Mouse (Mus musculus): ENCODE measurements at regions not wholly inside any gene's neighbourhood (a gene's known extent, or its start where the extent isn't known, plus 50 kb on each side); places are given as distances from the start of the nearest gene placed in this dataset.

DNA sequence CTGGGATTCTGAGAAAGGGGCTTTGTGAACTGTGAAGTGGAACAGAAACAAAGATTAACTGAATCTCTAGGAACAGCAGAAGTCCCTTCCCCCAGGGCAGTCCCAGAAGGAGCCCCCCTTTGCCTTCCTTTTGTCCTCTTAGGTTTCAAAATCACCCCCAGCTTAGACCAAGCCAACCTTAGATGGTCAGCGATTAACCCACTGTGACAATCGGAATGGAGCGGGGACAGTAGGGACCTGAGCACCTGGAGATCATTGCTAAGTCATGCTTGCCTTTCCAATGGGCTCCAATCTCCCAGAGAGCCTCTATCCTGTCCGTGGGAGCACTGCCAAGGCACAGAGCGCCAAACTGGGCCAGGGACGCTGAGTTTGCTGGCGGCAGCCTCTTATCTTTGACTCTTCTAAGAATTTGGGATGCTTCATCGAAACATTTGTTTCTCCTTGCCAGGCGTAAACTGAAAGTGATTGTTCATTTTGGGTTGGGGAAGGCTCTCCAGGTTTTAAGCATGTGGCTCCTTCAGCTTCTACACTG lies 165.3 kb upstream of the Ankrd55 start:
- no peak for DNase-seq (ENCODE audit: low spot score in 2 of 2)

DNA sequence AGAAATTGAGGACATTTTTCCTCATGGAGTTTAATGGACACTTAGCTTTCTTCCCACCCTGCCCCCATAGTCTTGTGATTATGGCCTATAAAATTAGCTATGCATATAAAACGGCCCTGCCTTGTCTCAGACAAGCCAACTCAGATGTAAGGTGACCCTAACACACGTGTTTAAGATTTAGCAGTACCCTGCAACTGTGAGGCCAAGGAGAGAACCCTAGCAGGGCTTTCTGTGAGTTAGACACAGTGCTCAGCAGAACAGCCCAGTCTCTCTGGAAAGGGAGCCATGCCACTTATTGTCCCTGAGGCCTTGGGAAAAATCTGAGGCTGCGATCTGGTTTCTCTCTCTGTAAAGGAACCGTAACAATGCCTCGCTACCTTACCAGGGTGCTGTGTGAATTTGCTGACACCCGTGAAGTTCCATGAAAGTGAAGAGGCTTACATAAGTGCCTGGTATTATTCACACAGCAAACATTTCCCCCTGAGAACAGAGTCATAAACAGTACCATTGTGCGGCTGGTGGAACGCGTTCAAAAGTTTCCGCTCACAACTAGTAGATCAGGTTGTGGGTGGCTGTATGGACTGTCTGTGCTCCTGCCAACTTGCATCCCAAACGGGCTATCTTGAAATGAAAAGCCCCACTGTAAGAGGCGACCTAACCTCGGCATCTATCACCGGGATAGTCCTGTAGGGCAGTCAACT lies 162.3 kb upstream of the Ankrd55 start:
- no peak for DNase-seq (ENCODE audit: low spot score in 2 of 2)

DNA sequence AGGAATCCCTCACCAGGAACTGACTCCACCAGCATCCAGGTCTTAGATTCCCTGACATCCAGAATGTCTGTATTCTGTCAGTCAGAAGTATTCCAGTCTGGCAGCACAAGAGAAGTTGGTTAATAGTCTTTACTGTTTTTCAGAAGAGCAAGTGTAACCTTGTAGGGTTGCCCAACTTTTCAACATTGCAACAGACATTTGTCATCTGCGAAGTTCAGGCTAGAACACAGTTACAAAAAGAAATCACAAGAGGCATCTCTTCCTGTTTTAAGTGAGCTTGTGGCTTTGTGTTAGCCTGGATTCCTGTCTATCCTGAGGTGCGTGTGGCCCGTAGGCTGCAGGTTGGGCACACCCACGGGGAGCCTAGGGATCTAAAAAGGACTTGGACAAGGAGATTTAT lies 158.0 kb upstream of the Ankrd55 start:
- no peak for DNase-seq (ENCODE audit: low spot score in 2 of 2)

DNA sequence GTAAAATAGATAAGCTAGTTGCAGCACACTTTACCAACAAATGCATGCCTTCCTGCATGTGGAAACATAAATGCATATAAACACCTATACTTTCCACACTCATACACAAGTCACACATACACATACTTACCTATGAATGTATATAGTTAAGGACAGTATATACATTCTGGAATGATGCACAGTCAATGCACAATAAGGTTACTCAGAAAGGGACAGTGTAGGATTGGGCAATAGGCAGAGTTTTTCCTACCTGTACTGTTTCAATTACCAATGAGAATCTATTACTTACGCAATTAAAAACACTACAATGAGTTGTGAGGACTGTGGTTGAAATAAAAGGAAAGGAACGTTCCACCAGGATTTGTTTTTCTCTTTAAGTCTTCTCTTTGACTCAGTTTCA lies 157.5 kb upstream of the Ankrd55 start:
- DNase-seq (ENCODE audit: low spot score in 2 of 2), result no peak

DNA sequence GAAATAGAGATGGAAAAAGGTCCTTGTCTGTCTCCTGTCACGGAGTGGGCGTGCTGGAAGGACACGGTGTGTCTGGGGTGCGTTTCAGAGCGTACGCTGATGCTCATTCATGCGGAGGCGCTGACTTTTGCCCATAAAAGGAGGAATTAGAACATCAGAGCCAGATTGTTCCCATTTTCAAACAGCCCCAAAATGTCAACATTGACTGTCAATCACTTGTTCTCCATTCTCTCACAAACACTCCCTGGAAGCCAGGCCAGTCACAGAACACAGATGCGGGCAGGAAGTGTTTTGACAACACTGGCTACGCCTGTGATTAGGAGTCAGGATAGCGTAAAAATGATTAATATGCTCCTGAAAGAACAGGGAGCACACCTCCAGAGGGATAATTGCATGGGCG lies 157.1 kb upstream of the Ankrd55 start:
- DNase-seq (ENCODE audit: low spot score in 2 of 2), result no peak

DNA sequence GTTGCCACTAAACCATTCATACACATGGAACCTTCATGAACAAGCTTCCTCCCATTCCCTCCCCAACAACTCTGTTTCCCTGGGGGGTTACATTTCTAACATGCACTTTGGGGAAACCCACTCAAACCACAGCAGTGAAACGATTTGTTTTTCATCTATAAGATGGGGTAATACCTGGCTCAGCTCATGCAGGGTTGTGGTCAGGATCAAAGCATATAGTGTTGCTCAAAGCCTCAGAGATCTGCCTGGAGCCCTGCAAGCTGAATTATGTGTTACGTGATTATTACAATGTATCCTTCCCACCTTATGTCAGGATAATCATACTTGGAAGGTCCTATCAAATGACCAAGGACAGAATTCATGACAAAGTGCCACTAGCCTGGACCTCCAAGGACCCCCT lies 154.5 kb upstream of the Ankrd55 start:
- DNase-seq (ENCODE audit: low spot score in 2 of 2), result no peak

DNA sequence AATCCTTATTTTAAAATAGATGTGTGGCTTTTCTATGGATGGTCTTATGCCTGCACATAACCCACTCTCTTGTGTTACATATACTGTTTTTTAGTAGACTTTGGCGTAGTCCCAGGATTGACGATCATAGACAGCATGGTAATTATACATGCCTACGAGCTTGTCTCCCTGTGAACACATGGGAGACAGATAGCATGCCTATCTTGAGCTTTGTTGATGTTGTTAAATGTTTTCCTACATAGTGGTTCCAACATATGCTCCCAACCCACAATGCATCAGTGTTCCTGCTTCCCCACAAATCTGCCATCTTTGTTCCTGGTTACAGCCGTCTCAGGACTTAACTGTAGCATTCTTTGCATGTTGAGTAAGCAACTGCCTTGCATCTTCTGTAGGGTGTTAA lies 153.6 kb upstream of the Ankrd55 start:
- DNase-seq (ENCODE audit: low spot score in 2 of 2), result no peak

DNA sequence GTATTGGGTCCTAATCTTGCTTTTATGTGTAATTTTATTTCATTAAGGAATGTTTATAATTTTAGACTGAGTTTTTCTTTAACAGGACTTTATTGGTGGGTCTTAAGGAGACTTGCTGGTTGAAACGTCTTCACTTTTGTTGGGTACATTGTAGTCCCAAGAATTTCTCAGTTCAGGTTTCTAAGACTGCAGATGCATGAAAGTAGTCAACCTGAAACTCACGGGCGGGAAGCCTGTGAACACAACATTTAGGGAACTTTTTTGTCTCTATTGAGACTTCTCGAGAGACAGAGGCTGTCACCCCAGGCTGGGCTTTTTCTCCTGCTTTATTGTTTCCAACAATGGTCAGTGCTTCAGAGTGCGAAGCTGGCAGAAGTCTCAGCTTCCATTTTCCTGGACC lies 152.5 kb upstream of the Ankrd55 start:
- no peak for DNase-seq (ENCODE audit: low spot score in 2 of 2)

DNA sequence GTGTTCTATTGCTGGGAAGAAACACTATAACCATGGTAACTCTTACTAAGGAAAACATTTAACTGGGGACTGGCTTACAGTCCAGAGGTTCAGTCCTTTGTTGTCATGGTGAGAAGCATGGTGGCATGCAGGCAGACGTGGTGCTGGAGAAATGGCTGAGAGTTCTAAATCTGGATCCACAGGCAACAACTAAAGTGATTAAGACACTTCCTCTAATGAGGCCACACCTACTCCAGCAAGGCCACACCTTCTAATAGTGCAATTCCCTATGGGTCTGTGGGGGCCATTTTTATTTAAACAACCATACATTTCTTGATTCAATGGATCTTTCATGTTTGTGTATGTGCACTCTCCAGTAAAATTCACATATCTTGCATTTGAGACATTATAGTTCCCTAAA lies 151.4 kb upstream of the Ankrd55 start:
- DNase-seq (ENCODE audit: low spot score in 2 of 2), result no peak

DNA sequence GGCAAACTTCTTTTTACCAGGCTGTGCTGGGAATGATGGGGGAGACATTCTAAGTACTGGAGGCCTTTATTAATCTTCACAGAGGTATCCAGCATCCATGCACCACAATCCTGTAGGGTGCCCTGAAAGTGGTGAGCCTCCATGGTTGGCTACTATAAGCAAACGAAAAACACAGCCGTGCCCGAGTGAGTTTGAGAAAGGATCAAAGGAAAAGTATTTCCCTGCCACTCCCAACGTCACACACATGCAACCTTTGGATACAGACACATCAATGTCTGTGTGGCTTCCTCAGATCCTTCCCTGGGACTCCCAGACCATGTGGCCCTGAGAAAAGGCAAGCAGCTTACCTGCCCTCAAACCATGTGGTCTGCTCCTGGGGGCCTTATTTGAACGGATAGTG lies 147.4 kb upstream of the Ankrd55 start:
- DNase-seq (ENCODE audit: low spot score in 2 of 2), result no peak

DNA sequence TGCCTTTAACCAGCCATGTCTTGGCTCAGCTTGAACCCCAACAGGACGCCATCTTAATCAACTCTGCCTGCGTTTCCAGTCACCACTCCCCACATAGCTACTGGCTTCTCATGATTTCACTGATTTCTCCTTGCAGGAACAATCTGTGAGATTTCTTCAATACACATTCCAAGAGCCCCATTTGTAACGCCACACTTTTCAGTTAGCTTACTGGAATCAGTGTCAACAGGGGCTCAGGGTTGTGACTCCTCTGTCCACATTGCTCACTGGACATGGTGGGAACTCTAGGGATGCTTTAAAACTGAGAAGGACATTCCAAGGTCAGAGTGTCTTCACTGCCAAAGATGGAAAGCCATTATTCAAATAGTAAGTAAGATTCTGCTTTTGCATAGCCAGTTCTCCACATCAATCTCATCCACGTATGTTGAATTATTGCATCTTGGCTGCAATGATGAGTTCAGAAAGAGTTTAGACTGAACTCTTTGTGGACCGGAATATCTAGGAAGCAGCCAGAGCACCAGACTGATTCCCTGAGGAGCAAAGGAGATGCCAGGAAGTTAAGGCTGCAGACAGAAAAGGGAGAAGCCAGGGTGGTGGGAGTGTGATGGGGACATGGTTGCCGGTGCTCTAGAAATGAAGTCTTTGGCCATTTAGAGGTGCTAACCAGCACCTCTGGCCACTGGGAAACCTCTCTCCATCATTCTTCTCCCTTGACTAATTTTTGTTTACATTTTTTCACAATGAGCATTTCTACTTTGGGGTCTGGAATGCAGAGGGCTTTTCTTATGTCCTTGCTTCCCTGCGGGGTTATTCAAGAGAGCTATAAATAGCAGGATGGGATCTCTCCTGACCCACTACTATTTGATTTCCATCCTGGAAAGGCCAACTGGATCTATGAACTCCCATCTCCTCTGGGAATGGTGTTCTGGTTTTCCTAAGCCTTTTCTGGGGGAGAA lies 143.6 kb upstream of the Ankrd55 start:
- DNase-seq (ENCODE audit: low spot score in 2 of 2), result no peak

DNA sequence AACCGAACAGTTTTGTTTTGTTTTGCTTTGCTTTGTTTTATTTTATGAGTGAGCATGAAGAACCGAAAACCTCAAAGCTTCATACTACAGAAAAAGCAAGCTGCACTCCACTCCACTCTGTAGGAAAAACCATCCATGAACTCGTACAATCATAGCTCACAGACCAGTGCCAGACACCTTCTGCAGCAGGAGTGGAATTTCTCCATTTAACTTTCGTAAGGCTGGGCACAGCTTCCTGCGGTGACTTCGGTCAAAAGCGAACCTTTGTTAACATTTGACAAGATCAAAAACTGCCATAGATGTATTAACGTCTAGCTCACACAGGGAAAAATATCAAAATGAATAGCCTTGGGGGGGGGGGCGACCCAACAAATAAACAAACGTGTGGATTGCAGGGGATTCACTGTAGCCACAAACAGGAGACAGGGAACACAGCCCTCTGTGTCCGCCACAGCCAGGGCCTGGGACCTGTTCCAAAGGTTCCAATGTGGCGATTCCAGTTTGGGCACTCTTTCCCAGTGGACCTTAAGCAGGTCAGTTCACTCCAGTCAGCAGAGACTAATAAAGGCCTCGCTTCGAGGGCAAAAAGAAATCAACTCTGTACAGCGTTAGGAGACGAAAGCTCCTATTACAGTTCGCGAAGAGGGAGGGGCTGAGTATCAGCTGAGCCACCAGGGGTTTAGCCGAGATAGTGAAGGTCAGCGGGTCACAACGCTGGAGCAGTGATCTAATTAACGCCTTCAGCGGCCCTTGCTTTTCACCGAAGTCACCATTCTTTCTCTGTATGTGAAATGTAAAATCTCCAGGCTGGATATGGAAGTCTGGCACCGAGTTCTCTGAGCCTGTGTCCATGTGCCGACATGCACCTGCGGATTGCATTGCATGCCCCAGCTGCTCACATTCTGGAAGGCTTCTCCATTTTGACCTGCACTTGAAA lies 135.4 kb upstream of the Ankrd55 start:
- DNase-seq (ENCODE audit: low spot score in 2 of 2), result peak; percentile 48 to 61

DNA sequence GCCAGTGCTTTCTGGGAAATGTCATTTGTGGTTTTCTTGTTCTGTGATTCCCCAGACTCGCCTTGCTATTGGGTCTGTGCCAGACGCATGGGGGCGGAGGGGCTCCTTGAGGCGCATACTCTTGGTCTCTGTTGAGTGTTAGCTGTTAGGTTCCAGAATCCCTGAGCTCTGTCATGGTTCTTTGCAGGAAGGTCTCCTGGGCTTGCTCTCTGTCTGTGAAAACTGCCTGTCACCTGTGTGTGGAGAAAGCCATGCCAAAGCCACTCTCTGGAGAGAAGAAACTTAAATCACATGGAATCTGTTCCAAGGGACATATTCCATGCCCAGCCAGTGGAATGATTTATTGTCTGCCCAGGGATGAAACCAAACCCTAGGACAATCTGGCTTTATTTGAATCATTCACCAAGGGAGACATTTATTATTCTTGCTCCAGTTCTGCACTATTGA lies 134.5 kb upstream of the Ankrd55 start:
- peak; percentile 25 to 34 for DNase-seq (ENCODE audit: low spot score in 2 of 2)

DNA sequence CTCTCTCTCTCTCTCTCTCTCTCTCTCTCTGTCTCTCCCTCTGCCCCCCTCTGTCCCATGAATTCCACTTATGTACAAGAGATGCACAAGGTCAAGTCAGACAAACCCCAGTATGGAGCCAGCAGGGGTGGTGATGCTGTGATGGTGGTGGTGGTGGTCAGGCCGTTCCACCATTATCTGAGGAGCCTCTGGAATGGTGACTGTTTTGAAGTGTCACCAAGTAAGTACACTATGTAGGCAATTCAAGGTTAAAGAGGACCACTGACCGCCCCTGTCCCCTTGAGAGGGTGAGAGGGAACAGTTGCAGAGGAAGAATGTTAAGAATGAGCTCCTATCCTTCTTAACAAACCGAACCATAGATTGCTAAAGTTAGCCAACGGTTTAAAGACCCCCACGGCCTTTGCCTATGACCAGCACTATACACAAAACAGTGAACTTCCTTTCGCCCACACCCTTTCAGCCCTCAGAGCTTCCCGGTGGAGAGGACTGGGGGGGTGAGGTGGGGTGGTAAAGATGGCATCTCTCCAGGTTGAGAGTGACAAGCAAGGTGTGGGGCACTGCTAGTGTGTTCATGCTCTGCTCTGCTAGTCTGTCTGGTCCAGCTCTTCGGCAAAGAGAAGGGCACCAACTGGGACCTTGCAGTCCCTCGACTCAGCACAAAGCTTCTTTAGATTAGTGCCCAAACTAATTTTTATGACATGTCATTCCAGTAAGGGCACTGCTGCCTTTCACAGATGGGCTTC lies 128.7 kb upstream of the Ankrd55 start:
- DNase-seq (ENCODE audit: low spot score in 2 of 2), result no peak

DNA sequence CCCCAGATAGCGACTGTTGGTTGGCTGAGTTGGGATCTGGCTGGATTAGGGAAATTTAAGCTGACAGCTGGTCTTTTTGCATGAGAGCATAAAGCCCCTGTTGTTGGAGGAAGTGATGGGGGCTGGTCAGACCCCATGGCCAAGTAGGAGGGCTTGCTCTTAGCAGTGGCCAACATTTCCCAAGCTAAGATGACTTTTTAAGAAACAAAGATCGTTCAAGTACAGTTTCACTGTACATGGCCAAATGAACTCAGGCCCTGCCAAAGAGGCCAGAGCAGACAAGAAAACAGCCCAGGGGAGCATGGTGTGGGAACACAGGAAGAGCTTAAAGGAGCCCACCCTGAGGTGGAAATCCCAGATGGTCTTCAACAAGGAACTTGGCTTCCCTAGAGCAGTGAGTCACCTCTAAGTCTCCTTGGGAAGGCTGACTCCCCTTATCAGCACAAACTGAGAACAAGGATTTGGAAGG lies 128.0 kb upstream of the Ankrd55 start:
- peak; percentile 53 to 62 for DNase-seq (ENCODE audit: low spot score in 2 of 2)

DNA sequence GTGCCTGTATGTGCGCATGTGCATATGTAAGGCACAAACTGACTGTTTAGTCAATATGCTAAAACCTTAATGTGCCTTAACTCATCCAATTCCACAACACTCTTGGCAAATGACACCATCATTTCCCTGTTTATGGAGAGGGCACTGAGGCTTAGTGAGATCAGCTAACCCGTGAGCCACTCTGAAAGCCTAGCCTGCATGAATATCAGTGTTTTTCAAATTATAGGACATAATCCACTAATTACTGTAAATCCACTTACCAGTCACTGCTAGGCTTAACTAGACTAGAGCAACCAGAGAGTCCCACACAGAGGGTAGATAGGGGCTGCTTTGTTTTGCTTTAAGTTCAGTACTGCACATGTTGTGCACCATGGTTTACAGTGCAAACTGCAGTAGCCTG lies 127.5 kb upstream of the Ankrd55 start:
- no peak for DNase-seq (ENCODE audit: low spot score in 2 of 2)

DNA sequence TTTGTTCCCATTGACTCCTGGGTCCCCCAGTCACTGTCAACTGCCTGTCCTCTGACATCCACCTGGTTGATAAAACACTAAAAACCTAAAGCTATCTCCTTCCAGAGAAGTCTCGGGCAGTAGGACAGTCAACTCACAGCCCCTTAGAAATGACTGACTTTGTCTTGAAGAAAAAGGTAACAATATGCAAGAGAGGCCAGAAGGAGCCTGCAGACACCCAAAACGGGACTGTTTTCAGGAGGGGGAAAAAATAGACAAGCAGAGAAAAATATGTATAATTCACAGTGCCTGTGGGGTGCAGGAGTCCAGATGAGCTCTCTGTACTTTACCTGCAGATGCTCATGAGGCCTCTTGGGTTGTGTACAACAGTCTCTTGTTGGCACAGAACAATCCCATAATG lies 126.4 kb upstream of the Ankrd55 start:
- no peak for DNase-seq (ENCODE audit: low spot score in 2 of 2)

DNA sequence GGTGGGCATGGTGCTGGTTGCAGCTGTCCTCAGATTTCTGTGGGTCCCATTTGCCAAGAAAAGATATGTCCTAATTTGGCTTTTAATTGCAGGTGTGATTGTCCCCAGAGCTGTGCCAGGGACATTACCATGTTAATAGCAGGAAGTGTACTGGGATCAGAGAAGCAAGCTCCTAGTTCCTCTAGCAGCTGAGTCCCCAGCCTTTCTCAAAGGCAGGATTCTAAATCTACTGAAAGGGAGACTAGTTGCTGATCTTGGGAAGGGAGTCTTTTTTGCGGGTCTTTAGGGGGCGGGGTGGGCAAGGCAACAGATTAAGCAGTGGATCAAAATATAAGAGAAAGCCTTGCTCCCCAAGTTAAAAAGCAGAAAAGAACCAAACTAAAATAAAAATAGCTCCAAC lies 122.3 kb upstream of the Ankrd55 start:
- peak; percentile 36 to 46 for DNase-seq (ENCODE audit: low spot score in 2 of 2)

DNA sequence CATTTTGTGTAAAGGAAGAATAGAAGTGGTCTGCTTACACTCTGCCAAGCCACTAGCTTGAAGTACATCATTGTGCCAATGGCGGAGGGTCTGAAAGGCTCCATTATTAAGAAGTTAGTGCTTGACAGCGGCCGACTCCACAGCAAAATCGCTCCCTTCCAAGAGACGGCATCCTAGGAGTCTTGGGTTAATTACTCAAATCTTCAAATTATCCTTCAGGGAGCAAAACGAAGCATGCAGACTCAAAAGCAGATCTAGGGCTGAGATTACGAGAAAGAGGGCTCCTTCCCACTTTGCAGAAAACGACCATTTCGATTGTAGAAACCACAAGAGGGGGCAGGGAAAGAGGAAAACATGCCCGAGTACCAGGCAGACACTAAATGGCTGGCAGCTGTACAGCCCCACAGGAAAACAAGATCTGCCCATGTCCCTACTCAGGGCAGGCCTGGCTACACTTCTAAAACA lies 121.9 kb upstream of the Ankrd55 start:
- peak; percentile 63 to 74 for DNase-seq (ENCODE audit: low spot score in 2 of 2)

DNA sequence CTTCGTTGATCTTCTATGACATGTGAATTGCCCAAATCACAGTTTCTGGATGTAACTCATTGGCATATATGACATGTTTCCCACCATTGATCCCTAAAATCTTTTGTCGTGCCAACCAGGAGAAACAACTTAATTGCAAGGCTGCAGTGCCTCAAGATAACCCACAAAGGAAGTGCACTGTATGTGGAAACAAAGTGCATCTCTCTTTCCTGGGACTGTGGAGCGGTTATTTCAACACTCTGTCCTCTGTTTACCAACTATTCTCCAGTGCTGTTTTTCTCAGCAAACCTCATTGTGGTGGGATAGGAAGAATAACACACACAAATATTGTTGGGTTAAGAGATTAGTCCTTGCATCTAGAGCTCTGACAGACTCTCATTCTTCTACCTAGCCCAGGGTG lies 119.8 kb upstream of the Ankrd55 start:
- DNase-seq (ENCODE audit: low spot score in 2 of 2), result no peak

DNA sequence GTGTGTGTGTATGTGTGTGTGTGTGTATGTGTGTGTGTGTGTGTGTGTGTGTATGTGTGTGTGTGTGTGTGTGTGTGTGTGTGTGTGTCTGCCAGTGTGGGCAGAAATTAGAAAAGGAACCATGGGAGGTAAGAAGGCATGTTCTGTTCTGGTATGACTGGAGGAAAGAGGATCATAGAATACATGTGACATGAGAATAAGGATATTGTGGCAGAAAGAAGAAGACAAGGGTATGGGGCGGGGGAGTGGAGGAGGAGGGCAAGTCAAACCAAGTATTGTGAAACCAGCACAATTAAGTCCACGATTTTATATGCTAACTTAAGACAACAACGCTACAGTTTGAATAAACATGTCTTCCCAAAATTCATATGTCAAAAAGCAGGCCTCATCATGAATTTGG lies 117.4 kb upstream of the Ankrd55 start:
- DNase-seq (ENCODE audit: low spot score in 2 of 2), result no peak
